Mouse (Mus musculus): ENCODE measurements around the gene Ndufb3. TPM values are rescaled to one million over a fixed set of nuclear protein-coding genes. Genes with fewer than 3 reads are reported as not detected.
"Not testable (repeated sequence)": the region's sequence is repeated elsewhere in the genome, so short reads cannot be mapped to it uniquely, and the experiment has no call there.

Gene Ndufb3
- polyA plus RNA-seq, 2 experiments, result 93.3 to 123 TPM

DNA sequence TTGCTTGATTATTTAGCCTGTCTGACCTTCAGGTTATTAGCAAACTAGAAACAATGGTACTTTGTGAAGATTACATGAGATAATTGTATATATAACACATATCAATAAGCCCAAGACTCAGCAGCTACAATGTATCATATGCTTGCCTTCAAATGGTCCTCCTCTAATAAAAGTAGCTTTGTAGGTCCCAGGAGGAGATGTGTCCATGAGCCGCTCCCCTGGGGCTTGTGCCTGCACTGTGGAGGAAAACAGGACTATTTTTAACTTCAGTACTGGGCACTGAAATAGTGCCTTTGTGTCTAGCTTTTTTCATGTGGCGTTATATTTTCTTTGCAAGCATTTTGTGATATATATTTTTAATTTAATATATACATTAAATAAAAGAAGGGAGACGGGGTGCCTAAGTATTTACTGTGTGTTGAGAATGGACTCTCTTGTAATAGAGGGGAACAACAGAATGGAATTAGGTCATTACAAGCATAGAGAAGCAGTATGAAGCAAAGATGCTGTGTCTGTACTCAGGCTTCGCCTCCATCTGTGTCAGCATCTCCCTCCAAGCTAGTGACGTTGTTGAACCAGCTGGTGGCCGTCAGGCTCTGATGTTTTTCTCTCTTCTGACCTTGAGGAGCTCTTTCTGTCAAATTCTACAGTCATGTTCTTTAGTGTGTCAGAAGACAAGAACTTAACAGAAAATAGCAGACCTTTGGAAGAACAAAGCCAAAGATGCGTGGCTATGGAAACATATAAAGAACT lies 36.0 kb downstream of the Ndufb3 start:
- no peaks in the 10 kb centered on the region for H3K4me1 ChIP-seq (replicated peaks; ENCODE audit: control insufficient read depth in 2 of 2, insufficient read depth in 2 of 2, low read length in 1 of 2)
- no peaks in the 10 kb centered on the region for H3K27me3 ChIP-seq (ENCODE audit: control insufficient read depth, insufficient read depth, low read length)
- no peak overlapping the region for H3K9ac ChIP-seq (replicated peaks)
- DNase-seq (ENCODE audit: low read depth in 3 of 3, low spot score in 3 of 3), result no peak
- TF ChIP-seq EP300 (IDR thresholded peaks at IDR 0.05; ENCODE audit: low read depth), result no peak
- TF ChIP-seq CTCF (IDR thresholded peaks at IDR 0.05; ENCODE audit: low read depth), result no peak
- ATAC-seq (ENCODE audit: insufficient read depth), result no peak
- H3K4me3 ChIP-seq (ENCODE audit: insufficient read depth in 1 of 2, low read depth in 2 of 2, low read length in 2 of 2), result no peak overlapping the region
- H3K4me2 ChIP-seq (ENCODE audit: low read depth), result no peak overlapping the region
- no peaks in the 10 kb centered on the region for H3K9me3 ChIP-seq (ENCODE audit: control insufficient read depth, low read length)
- no peak overlapping the region for H3K27ac ChIP-seq
- WGBS (ENCODE audit: insufficient replicate concordance), result 60% methylated on average over 7 of the region's 7 CpGs
- no peaks in the 10 kb centered on the region for H3K36me3 ChIP-seq (replicated peaks; ENCODE audit: control insufficient read depth, insufficient read depth, low read depth)

- not testable (repeated sequence) for H3K4me3 ChIP-seq (ENCODE audit: insufficient read depth in 1 of 2, low read depth in 2 of 2, low read length in 2 of 2)
These were observed 42.7 kb downstream of the Ndufb3 start for GRCm38 (mm10) chr1:58628847-58629246.

More at GRCm38 (mm10) chr1:58628847-58629246, 42.7 kb downstream of the Ndufb3 start:
- not testable (repeated sequence) for H3K4me2 ChIP-seq (ENCODE audit: low read depth); ATAC-seq (ENCODE audit: insufficient read depth); H3K9me3 ChIP-seq (ENCODE audit: control insufficient read depth, low read length); H3K36me3 ChIP-seq (replicated peaks; ENCODE audit: control insufficient read depth, insufficient read depth, low read depth); H3K9ac ChIP-seq (replicated peaks); DNase-seq (ENCODE audit: low read depth in 3 of 3, low spot score in 3 of 3); H3K4me1 ChIP-seq (replicated peaks; ENCODE audit: control insufficient read depth in 2 of 2, insufficient read depth in 2 of 2, low read length in 1 of 2); H3K27me3 ChIP-seq (ENCODE audit: control insufficient read depth, insufficient read depth, low read length); H3K27ac ChIP-seq
- 33% methylated on average over 1 of the region's 2 CpGs for WGBS (ENCODE audit: insufficient replicate concordance)

Other genes starting within 250 kb of the Ndufb3 start
- 25.8 and 38.3 TPM in 2 replicates for gene Bzw1, start 193.5 kb upstream of the Ndufb3 start, polyA plus RNA-seq (2012; rRNA removed)
- 152 and 153 TPM in 2 replicates for gene Bzw1, start 193.5 kb upstream of the Ndufb3 start, polyA plus RNA-seq (2014; fragmentation: Nextera tagmentation; extraction: Ambion mirVana)
- gene Clk1, start 162.3 kb upstream of the Ndufb3 start, polyA plus RNA-seq (2012; rRNA removed), result 49.0 and 97.9 TPM in 2 replicates
- 69.3 and 78.5 TPM in 2 replicates for gene Clk1, start 162.3 kb upstream of the Ndufb3 start, polyA plus RNA-seq (2014; fragmentation: Nextera tagmentation; extraction: Ambion mirVana)
- 10.3 and 10.7 TPM in 2 replicates for gene Nif3l1, start 141.2 kb upstream of the Ndufb3 start, polyA plus RNA-seq (2012; rRNA removed)
- gene Nif3l1, start 141.2 kb upstream of the Ndufb3 start, polyA plus RNA-seq (2014; fragmentation: Nextera tagmentation; extraction: Ambion mirVana), result 16.5 and 18.0 TPM in 2 replicates
- 12.1 and 18.6 TPM in 2 replicates for gene Ppil3, start 140.9 kb upstream of the Ndufb3 start, polyA plus RNA-seq (2012; rRNA removed)
- 29.8 and 31.0 TPM in 2 replicates for gene Ppil3, start 140.9 kb upstream of the Ndufb3 start, polyA plus RNA-seq (2014; fragmentation: Nextera tagmentation; extraction: Ambion mirVana)
- 17.7 and 21.2 TPM in 2 replicates for gene Orc2, start 81.3 kb upstream of the Ndufb3 start, polyA plus RNA-seq (2012; rRNA removed)
- gene Orc2, start 81.3 kb upstream of the Ndufb3 start, polyA plus RNA-seq (2014; fragmentation: Nextera tagmentation; extraction: Ambion mirVana), result 39.0 and 40.0 TPM in 2 replicates
- gene Fam126b, start 61 bp upstream of the Ndufb3 start, polyA plus RNA-seq (2012; rRNA removed), result 0.63 and 0.95 TPM in 2 replicates
- 2.4 and 2.9 TPM in 2 replicates for gene Fam126b, start 61 bp upstream of the Ndufb3 start, polyA plus RNA-seq (2014; fragmentation: Nextera tagmentation; extraction: Ambion mirVana)
- not detected in 2 replicates for gene Als2cr12, start 109.6 kb downstream of the Ndufb3 start, polyA plus RNA-seq (2012; rRNA removed)
- not detected in 2 replicates for gene Als2cr12, start 109.6 kb downstream of the Ndufb3 start, polyA plus RNA-seq (2014; fragmentation: Nextera tagmentation; extraction: Ambion mirVana)
- gene Cflar, start 125.1 kb downstream of the Ndufb3 start, polyA plus RNA-seq (2012; rRNA removed), result 8.2 and 8.4 TPM in 2 replicates
- gene Cflar, start 125.1 kb downstream of the Ndufb3 start, polyA plus RNA-seq (2014; fragmentation: Nextera tagmentation; extraction: Ambion mirVana), result 10.8 and 13.4 TPM in 2 replicates
- gene Casp8, start 209.0 kb downstream of the Ndufb3 start, polyA plus RNA-seq (2012; rRNA removed), result 3.6 and 5.8 TPM in 2 replicates
- gene Casp8, start 209.0 kb downstream of the Ndufb3 start, polyA plus RNA-seq (2014; fragmentation: Nextera tagmentation; extraction: Ambion mirVana), result 9.3 and 9.9 TPM in 2 replicates